Mouse (Mus musculus): ENCODE measurements at regions not wholly inside any gene's neighbourhood (a gene's known extent, or its start where the extent isn't known, plus 50 kb on each side); places are given as distances from the start of the nearest gene placed in this dataset.

GRCm38 (mm10) chr3:70198890-70199289 is 191.5 kb downstream of the Otol1 start:
- ChIA-PET POLR2A (no interaction called here), CTCF (interaction anchor here in 1 of 4 experiments (0.6 kb wide), 1 partner anchor 22 kb away, joined by 3 read pairs; no protein-coding TSS in a partner anchor)

- POLR2A ChIA-PET: interaction anchor here in 1 of 4 experiments (0.6 kb wide), 1 partner anchor 13 kb away, joined by 4 read pairs; no protein-coding TSS in a partner anchor
- CTCF ChIA-PET: interaction anchor here in 1 of 4 experiments (0.6 kb wide), 1 partner anchor 265 kb away, joined by 3 read pairs; no protein-coding TSS in a partner anchor
Measured at GRCm38 (mm10) chr3:70201334-70201943, 194.0 kb downstream of the Otol1 start.

GRCm38 (mm10) chr3:70215195-70215594 is 207.8 kb downstream of the Otol1 start:
- CTCF ChIA-PET: no interaction called here
- POLR2A ChIA-PET: no interaction called here

GRCm38 (mm10) chr3:70216096-70216495 is 208.7 kb downstream of the Otol1 start:
- ChIA-PET POLR2A (no interaction called here), CTCF (no interaction called here)

GRCm38 (mm10) chr3:70218757-70219360 is 211.4 kb downstream of the Otol1 start:
- CTCF ChIA-PET: no interaction called here

GRCm38 (mm10) chr3:70223443-70224065 is 216.1 kb downstream of the Otol1 start:
- ChIA-PET CTCF (no interaction called here), POLR2A (no interaction called here)

More at GRCm38 (mm10) chr3:70218757-70219360, 211.4 kb downstream of the Otol1 start:
- POLR2A ChIA-PET: no interaction called here

GRCm38 (mm10) chr3:70224846-70225245 is 217.4 kb downstream of the Otol1 start:
- POLR2A ChIA-PET: no interaction called here
- CTCF ChIA-PET: no interaction called here

- POLR2A ChIA-PET: no interaction called here
- CTCF ChIA-PET: no interaction called here
Measured at GRCm38 (mm10) chr3:70227165-70227564, 219.8 kb downstream of the Otol1 start.

GRCm38 (mm10) chr3:70248655-70249054 is 241.2 kb downstream of the Otol1 start:
- POLR2A ChIA-PET: no interaction called here
- CTCF ChIA-PET: no interaction called here

GRCm38 (mm10) chr3:70249922-70250321 is 242.5 kb downstream of the Otol1 start:
- POLR2A ChIA-PET: no interaction called here
- CTCF ChIA-PET: no interaction called here

- CTCF ChIA-PET: no interaction called here
- POLR2A ChIA-PET: no interaction called here
Measured at GRCm38 (mm10) chr3:70250733-70251132, 243.3 kb downstream of the Otol1 start.

- ChIA-PET CTCF (no interaction called here), POLR2A (interaction anchor here in 1 of 4 experiments (1.7 kb wide), 1 partner anchor 10 kb away, joined by 4 read pairs; no protein-coding TSS in a partner anchor)
Measured at GRCm38 (mm10) chr3:70263318-70263717, 255.9 kb downstream of the Otol1 start.

- ChIA-PET CTCF (interaction anchor here in 1 of 4 experiments (0.7 kb wide), 1 partner anchor 569 kb away, joined by 6 read pairs; no protein-coding TSS in a partner anchor), POLR2A (no interaction called here)
Measured at GRCm38 (mm10) chr3:70288590-70289388, 281.4 kb downstream of the Otol1 start.

- CTCF ChIA-PET: no interaction called here
- POLR2A ChIA-PET: no interaction called here
Measured at GRCm38 (mm10) chr3:70307556-70307955, 300.1 kb downstream of the Otol1 start.

- CTCF ChIA-PET: no interaction called here
Measured at GRCm38 (mm10) chr3:70308061-70308461, 300.6 kb downstream of the Otol1 start.

GRCm38 (mm10) chr3:70309304-70309703 is 301.9 kb downstream of the Otol1 start:
- ChIA-PET POLR2A (no interaction called here), CTCF (no interaction called here)

More at GRCm38 (mm10) chr3:70308061-70308461, 300.6 kb downstream of the Otol1 start:
- POLR2A ChIA-PET: no interaction called here

GRCm38 (mm10) chr3:70311055-70311454 is 303.6 kb downstream of the Otol1 start:
- ChIA-PET CTCF (no interaction called here), POLR2A (no interaction called here)

GRCm38 (mm10) chr3:70312034-70312433 is 304.6 kb downstream of the Otol1 start:
- POLR2A ChIA-PET: no interaction called here
- CTCF ChIA-PET: no interaction called here

- POLR2A ChIA-PET: no interaction called here
- CTCF ChIA-PET: no interaction called here
Measured at GRCm38 (mm10) chr3:70313119-70313868, 305.9 kb downstream of the Otol1 start.

GRCm38 (mm10) chr3:70314239-70314638 is 306.8 kb downstream of the Otol1 start:
- CTCF ChIA-PET: no interaction called here

More at GRCm38 (mm10) chr3:70314239-70314638, 306.8 kb downstream of the Otol1 start:
- POLR2A ChIA-PET: no interaction called here
